Mouse (Mus musculus) liver, postnatal 0 days (tissue): ENCODE measurements around the gene Nes.

Source experiments
- CTCF ChIP-seq: sonication (generic); IDR thresholded peaks from 2 replicates; pipeline ENCODE4 v1.5.1; 2016; ENCODE audit warnings: antibody characterized with exemption, low read depth
- EP300 ChIP-seq: IDR thresholded peaks from 2 replicates; pipeline ENCODE4 v1.6.1; 2016; ENCODE audit warnings: antibody characterized with exemption, low read depth, mild to moderate bottlenecking

- TF ChIP-seq CTCF (no peak), EP300 (no peak)
Measured at GRCm38 (mm10) chr3:87958476-87958875, 12.4 kb upstream of the Nes start.
